Mouse (Mus musculus): ENCODE results near the gene Ghrl.
"Not testable (repeated sequence)": the region's sequence is repeated elsewhere in the genome, so short reads cannot be mapped to it uniquely, and the experiment has no call there.

Ghrl gene

DNA sequence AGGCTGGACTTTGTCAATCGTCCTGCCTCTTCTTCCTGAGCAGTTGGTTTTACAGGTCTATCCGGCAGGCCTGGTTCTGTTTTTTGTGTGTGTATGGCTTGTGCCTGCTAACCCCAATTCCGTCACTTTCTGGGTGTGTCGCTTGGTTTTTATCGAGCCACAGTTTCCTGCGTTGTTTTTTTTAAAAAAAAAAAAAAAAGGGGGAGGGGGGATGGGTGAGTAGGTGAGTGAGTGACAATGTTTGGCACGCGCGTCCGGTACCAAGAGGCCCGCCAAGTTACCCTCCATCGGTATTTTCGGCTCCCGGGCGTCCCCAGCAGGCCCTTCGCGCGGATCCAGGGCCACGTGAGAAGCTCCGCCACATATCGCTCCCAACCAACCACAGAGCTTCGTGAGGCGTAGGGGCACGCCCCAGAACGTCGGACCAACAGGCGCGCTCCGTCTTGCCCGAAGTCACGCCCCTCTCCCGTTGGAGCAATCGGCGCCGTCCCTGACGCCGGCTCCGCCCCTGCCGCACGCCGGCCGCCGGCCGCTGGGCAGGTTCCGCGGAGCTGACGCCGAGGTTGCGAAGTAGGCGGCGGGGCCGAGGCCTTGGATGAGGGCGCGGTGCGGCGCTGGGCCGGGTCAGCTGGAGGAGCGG is 23.0 kb downstream of the Ghrl start, which contains the start of gene Tatdn2:
TSS of gene Tatdn2 (plus strand) at position 469 of the 640 bp plus-strand sequence.
- peak; percentile 99 for DNase-seq (ENCODE audit: low read depth, low spot score)

DNA sequence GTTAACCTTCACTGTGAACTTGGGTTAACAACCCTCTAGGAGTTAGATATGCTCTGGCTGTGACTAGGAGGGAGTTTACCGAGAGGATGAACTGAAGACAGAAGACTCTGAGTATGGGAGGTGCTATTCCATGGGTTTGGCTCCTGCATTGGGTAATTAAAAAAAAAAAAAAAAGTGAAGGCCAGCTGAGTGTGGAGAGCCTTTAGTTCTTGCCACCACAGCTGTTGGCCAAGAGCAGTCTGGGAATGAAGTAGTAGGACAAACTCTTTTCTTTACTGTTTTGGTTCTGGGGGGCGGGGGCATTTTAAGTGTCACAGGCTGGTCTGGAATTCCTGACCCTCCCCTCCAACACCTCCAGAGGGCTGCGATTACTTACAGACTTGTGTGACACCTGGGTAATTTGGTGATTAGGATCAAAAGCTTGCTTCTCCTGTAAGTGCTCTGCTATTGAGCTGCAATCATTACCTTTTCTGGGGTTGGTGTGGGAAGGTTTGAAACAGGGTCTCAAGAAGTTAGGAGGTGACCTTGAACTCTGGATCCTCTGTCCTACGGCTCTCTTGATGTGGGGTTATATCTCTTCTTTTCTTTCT is 23.8 kb downstream of the Ghrl start:
- DNase-seq (ENCODE audit: low read depth, low spot score) = no peak

DNA sequence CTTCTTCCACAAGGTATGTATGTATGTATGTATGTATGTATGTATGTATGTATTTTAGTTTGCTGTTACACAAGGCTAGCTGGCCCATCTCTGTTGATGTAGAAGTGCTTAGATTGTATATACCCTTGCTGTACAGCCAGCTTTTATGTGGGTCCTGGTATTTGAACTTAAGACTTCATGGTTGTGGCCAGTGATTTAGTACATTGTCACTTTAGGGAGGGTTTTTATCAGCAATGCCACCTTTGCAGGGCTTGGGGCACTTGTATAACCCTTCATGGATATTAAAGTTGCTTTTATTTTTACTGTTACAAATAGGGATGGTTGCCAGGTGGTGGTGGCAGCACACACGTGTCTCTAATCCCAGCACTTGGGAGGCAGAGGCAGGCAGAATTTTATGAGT is 24.5 kb downstream of the Ghrl start:
- no peak for DNase-seq (ENCODE audit: low read depth, low spot score)

DNA sequence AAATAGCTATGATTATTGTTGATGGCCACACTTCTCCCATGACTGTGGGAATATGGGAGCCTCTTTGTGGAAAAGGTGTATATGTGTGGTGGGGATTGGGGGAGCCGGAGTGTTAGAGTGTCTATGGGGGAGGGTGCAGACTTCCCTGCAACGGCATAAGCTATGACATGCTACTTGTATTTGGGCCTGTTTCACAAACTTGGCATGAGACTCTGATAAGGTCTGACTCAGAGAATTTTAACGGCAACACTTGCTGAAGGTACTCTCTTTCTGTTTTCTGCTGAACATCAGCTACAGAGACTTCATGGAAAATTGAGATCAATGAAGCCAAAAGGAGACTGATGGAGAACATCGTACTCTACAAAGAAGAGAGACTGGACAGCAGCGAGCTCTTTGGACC is 26.3 kb downstream of the Ghrl start:
- DNase-seq (ENCODE audit: low read depth, low spot score) = no peak

DNA sequence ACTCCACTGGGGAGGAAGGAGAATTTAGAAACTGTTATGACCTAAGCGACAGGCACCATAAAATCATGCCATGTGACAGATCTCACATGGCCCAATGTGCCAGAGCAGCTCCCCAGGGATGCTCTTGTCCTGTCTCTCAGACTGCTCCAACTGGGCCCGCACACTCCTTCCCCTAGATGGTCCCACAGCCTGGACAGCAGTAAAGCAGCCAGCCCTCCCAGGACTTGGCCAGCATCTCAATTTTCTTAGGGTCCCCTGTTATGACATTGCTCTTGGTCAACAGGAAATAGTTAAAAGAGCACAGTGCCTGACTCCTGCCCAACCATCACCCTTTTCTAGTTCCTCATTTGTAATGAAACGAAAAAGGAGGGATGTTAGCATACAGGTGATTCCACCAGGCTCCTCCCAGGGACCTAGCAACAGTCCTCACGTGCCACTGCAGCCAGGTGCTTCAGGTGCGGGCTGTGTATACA is 27.0 kb downstream of the Ghrl start:
- peak; percentile 45 for DNase-seq (ENCODE audit: low read depth, low spot score)

DNA sequence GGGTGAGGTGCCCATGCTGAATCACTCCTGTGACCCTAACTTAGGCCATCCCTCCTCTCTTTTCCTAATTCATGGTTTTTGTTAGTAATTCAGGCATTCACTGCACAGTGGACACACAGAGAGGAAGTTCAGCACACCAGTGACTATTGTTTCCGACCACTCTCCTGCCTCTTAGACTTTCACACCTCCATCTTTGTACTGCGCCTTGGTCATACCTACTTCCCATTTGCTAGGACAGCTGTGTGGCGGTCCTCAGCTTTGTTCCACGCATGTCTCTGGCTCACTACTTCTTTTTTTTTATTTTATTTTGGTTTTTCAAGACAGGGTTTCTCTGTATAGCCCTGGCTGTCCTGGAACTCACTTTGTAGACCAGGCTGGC is 28.6 kb downstream of the Ghrl start:
- no peak for DNase-seq (ENCODE audit: low read depth, low spot score)

DNA sequence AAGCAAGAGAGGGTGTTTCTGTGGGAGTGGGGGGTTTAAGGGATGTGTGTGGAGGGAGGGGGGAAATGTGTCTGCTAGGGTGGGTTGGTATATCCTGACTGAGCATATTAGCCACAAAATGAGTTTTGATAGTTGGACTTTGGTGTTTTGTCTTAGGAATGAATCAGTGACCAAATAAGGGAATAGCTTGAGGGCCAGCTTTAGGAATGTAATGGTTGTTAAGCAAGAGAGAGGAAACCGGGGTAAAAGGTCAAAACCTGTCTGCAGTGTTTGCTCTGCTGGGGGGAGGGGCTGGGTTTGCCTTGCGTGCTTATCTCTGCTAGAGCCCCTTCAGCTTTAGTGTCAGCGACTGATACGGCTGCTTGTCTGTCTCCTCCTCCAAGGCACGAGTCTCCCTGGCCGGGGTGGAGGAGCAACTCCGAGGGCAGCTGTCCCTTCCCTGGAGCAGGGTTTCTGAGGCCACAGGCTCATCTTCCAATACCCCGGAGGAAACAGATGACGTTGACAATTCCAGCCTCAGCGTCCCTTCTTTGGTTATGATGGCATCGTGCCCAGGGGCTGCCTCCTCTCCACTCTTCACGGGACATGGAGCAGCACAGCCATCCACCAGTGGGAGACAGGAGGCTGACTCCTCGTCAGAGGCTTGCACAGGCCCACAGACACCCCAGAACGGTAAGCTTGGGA is 29.1 kb downstream of the Ghrl start:
- DNase-seq (ENCODE audit: low read depth, low spot score) = no peak

DNA sequence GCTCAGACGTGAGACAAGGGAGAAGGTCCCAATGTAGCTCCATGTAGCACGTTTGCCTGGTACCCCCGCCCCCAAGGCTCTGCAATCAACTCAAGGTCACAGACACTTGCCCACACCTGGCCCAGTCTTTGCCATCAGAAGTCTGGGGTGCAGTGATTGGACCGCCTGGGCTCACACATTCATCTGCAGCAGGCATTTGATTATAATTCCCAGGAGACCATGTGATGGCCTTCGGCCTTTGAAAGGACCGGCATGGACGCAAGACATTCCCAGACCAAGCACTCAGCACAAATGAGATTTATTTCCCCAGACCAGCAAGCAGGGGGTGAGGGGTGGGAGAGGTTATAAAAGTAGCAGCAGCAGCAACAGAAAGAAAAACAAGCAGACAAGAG is 29.7 kb downstream of the Ghrl start:
- no peak for DNase-seq (ENCODE audit: low read depth, low spot score)

DNA sequence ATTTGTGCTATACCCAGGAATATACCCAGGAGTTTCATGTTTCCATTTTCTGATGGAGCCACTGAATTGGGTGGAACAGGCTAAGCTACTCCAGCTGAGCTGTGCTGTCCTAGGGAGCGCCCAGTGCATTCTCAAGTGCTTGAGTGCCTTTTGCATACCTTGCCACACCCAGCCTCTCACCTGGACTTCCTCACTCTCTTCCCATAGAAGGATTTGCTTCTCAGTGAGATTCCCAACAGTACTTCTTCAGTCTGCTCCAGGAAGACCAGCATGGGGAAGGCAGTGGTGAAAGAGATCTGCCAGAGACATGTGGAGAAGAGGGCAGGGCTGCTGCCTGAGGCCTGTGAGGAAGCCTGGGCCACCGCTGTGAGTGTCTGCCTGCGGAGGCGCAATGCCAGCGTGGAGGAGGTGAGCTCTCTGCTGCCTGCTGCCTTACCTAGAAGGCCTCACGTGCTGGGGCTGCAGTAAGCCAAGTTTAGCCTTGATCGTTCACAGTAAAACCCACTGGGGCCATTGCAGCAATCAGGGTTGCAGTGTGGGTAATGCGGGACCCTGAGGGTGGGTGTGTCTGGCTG is 33.0 kb downstream of the Ghrl start:
- no peak for DNase-seq (ENCODE audit: low read depth, low spot score)

DNA sequence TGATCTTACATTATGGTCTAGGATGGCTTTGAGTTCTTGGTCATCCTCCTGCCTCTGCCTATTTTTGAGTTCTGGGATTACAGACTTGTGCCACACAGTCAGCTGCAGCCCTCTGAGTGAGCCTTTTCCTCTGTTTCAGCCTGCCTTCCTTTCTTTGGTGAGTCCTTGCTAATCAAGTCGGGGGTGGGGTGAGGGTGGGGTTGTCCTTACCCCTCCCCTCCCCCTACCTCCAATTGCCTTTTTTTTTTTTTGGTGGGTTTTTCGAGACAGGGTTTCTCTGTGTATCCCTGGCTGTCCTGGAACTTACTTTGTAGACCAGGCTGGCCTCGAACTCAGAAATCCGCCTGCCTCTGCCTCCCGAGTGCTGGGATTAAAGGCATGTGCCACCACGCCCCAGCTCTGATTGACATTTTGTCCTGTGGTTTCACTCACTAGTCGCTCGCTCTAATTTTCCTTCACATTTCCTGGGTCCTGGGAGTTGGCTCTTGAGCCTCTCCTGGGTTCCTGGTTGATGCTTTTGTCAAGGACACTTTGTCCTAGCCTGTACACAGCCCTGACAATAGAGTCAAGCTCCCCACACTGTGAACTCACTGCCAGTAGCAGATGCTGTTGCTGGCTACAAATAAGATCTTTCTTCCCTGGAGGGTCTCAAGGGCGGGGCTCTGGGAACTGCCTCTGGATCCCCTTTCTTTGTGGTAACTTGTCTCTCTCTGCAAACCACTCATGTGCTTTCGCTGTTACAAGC is 36.4 kb downstream of the Ghrl start:
- no peak for DNase-seq (ENCODE audit: low read depth, low spot score)

DNA sequence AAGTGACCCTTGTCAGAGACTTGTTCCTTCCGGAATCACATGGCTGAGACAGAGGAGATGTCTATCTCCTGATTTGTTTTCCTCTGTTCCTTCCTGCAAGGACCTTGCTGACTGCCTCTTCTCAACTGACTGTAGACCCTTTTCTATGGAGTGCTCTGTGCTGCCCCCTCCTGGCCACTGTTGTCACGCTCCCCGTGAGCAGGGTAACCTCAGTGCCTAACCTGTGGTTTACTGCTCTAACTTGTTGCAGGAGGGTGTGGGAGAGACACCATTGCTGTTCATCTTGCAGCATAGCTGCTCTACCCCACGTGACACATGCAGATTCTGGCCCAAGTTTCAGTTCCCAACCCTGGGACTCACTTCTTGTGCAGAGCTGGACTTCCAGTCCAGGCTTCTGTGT is 38.4 kb downstream of the Ghrl start:
- DNase-seq (ENCODE audit: low read depth, low spot score) = peak; percentile 83

DNA sequence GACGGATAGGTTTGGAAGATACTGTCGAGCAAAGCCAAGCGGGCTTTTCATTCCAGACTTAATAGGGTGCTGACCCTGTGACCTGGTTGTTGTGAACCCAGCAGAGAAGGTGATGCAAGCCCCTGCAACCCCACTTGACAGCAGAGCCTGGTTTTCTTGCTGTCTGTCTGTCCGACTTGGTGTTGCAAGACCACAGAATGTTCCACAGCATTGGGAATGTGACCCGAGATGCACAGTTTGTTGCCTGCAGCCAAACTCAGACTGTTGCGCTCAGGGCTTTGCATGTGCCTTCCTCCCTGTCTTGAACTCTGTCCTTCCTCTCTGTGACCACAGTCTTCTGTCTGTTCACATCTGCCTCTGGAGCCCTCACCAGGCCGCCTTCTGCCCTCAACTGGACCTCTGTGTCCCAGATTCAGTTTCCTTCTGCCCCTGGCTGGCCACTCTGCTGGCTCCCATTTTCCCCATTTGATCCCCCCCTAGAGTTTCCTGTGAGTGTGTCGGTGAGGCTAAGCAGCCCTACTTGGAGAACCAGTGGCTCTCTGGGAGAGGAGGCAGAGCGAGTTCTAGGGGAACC is 39.6 kb downstream of the Ghrl start:
- DNase-seq (ENCODE audit: low read depth, low spot score) = no peak

DNA sequence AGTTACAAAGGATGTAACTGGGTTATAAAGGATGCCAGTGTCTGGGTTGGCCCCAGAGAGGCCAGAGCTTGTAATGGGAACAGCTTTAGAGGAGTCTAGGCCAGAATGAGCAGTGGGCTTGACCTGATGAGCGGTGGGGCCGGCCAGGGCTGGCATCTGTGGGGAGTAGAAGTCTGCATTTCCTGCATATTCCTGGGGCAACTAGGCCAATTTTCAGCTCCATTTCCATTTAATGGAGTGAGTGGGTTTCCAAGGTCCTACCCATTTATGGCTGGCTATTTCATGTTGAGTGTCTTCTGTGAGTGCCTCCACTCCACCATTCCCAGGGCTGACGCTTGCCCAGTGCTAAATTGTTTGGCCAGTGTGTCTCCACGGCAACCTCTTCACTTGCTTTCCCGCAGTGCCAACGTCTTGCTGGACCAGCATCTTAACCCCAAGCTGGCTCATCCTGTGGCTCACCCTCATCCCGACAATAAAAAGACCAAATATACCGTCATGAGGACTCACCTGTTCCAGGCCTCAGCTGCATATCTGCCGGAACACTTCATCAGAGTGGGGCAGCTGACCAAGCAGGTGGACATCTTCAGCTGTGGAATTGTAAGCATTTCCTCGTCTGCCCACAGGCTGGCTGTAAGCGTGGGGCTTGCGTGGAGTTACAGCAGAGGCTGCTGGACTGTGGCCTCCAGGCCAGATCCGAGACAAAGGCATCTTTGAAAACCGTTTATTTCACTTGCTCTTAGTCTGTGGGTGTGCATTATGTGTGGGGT is 41.3 kb downstream of the Ghrl start:
- DNase-seq (ENCODE audit: low read depth, low spot score) = no peak

DNA sequence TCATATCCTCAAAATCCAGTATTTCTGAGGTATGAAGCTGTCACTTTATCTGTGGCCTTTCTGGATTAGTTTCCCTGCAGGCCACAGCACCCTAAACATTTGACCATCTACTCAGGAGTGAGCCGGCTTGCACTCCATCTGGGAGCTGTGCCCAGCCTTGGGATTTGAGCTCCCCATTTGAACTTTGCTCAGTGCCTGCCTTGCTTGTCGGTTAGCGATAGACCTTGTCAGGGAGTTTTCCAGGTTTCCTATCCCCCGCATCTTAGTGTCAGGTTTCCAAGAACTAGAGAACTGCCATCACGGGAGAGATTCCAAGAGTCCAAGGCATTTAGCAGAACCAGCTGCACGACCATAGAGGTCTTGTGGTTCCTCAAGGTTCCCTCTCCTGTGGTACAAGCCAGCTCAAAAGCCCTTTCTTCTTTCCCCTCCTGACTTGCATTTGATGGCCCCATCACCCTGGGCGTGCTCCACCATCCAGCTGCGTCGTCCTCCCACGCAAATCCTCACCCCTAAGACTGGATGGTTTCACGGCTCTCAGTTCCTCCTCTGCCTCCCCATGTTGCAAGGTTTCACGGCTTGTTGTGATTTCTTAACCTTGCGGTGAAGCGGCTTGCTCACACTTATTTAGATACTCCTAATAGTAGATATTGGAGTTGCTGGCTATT is 42.5 kb downstream of the Ghrl start:
- peak; percentile 69 for DNase-seq (ENCODE audit: low read depth, low spot score)

DNA sequence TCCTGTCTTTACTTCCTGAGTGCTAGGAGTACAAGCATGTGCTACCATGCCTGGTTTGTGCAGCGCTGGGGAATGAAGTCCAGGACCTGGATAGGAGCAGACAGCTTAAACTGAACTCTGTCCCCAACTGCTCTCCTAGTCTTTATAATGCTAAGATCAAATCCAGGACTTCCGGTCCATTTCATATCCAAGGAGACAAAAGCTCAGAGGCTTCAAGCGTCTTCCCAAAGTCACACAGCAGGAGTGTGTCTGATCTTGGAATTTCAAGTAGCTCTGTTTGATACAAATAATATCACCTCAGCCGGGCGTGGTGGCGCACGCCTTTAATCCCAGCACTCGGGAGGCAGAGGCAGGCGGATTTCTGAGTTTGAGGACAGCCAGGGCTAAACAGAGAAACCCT is 43.7 kb downstream of the Ghrl start:
- no peak for DNase-seq (ENCODE audit: low read depth, low spot score)

DNA sequence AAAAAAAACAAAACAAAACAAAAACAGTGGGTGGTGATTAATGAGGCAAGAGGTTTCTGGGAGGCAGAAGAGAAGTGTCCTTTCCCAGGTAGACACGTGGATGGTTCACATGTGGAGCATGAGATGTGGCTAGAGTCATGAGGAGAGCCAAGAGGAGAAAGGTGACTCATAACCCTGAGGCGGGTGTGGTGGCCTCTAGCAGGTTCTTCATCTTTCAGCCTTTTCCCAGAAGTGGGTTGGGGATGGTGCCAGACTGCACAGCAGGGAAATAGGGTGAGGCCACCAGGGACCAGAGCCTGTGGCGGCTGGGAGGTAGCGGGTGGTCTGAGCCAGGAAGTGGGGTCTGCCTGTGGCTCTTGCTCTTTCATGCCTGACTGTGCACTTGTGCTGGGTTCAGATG is 44.4 kb downstream of the Ghrl start:
- DNase-seq (ENCODE audit: low read depth, low spot score) = no peak

DNA sequence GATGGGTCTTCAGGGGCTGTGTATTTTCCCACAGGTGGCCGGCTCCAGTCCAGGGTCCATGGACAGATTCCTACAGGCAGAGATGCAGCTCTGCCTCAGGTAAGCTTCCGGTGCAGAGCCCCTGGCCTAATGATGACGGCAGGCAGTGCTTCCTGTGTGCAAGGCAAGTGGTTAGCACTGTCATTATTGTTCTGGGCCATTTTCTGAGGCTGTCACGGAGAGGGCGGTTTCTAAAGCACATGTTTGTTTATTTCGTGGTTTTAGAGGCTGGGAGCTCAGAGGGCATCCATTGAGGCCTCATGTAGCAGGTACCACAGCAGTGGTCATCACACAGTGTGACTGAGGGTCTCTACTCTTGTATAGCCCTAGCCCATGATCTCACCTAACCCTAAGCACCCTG is 46.7 kb downstream of the Ghrl start:
- no peak for DNase-seq (ENCODE audit: low read depth, low spot score)

DNA sequence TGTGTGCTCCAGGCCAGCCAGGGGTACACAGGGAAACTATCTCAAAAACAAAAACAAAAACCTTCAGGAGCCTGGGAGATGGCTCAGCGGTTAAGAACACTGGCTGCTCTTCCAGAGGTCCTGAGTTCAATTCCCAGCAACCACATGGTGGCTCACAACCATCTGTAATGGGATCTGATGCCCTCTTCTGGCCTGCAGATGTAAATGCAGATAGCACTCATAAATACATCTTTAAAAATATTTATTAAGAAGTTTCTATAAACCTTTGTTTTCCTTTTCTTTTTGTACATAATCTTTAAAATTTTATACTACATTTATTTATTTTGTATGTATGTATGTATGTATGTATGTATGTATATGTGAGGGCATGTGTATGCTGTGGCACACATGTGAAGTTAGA is 47.7 kb downstream of the Ghrl start:
- not testable (repeated sequence) for DNase-seq (ENCODE audit: low read depth, low spot score)

DNA sequence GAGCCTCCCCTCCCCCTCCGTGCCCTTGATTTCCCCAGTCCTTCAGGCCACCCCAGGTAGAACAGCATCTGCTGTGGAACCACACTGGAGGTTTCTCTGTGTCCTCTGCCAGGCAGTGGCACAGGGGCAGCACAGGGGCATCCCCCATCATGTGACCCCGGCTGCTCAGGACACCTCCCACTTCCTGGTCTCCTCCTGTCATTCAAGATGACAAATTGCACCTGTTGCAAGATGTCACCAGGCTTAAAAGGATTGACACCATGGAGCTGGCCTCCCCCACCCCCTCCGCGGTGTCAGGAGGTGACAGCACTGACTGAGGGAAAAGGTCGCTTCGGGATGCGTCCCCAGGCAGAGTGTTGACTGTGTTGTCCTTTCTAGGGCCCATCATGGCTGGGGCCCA is 49.9 kb downstream of the Ghrl start:
- peak; percentile 50 for DNase-seq (ENCODE audit: low read depth, low spot score)

All from A20 (cell line).